Mouse (Mus musculus) layer of hippocampus, postnatal 36 days (tissue): ENCODE data around the gene Lsg1. TPM values are rescaled to one million over a fixed set of nuclear protein-coding genes. Genes with fewer than 3 reads are reported as not detected.

Source experiments
- DNase-seq, 2 experiments: peaks; one replicate each; pipeline ENCODE4 v3.0.0; 2022
- total RNA-seq, 2 experiments: library from RNA; stranded (reverse); gene quantifications; 2 replicates each; pipeline ENCODE4 v1.2.3; 2021

The Lsg1 gene
- total RNA-seq, 2 experiments from 2014 or later = 17.1 to 19.8 TPM

DNA sequence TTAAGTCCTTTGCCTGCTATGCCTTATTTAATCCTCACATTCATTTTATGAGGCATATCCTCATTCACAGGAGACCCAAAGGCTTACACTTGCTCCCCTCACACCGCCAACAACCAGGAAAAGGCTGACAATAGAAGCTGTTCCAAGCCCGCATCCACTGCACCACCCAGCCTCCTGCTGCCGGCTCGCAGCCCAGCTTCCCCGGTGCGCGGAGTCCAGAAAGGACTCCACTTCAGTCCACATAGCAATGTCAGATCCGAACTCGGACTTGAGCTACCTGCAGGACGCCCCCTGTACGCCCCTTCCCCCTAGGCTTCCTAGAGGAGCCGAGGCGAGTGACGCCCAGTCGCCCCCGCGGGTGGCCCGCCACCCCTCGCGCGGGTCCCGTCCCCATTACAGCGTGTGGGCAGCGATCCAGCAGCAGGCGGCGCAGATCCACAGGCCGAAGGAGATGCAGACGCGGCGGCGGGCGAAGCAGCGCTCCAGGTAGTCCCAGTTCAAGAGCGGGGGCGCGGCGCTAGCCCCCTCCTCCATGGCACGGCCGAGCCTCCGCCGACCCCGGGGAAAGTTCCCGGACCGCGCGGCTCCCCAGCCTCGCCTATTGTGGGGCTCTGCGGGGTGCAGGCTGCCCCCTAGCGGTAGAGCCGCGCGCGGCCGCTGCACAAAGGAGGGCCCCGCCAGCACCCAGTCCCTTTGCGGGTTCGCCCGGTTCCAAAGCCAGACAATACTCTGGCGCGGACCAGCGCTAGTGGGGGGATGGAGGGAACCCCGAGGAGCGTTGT is 37.2 kb downstream of the Lsg1 start:
- DNase-seq = peak; percentile 78 to 84

DNA sequence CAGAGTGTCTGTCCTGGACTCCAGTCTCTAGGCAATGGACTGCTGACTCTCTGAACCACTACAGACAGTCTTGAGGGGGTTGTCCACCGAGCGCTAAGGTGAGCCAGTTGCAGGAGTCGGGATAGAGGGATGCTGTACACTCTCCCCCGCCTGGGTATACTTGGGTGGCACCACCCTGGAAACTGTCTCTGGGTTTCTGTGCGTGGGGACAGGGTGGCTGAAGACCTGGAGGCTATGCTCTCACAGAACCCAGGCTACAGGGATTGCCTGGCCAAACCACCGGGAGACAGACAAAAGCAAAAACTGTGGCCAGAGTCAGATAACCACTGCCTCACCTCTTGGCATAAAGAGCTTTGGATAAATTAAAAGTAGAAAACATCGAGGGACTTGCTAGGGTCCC is 37.9 kb downstream of the Lsg1 start:
- DNase-seq = no peak

DNA sequence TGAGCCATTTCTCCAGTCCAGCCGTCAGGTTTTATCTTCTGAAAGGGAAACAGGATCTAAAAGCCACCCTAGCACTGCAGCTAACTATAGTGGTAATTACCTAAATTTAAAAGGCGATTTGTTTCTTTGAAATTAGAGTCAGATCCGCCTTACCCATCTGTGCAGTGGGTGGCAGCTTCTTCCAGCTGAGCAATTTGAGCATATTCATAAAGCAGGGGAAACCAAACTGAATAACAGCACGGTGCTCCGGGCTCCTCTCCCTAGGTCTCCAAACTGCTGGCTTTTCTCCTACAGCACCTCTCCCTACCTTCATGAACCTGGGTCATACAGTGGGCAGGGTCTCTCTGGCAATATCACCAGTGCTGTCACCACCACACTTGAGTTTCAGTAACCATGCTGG is 39.1 kb downstream of the Lsg1 start:
- DNase-seq = no peak

DNA sequence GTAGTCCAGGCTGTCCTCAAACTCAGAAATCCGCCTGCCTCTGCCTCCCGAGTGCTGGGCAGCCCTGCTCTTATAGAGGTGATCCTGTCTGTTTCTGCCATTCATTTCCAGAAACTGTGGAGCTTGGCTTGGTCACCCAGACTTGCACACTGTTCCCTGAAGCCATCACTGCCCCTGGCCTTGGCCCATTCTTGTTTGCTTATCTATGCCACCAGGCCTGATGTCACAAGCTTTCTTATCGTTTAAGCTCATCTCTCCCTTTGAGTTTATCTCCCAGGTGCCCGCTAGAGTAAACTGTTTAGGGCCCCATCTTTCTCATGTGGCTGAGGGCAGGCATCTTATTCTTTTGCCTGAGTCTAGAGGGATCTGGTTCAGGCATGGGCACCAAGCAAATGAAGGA is 42.7 kb downstream of the Lsg1 start:
- DNase-seq = no peak

DNA sequence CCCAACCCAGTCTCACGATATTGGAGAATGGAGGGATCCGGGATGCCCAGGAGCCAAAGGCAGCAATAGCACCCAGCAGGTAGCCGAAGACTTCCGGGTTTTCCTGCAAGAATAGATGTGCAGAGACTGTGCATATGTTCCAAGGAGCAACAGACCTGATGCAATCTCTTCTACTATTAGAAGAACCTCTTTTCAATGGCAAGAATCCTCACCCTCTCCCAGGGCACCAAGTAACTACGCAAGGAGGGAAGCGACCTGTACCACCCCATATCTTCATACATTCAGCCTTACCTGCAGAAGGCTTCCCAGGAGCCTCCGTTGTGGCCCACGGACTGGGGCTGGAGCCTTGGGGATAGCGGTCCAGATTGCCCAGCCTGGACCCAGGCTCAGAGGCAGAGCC is 44.0 kb downstream of the Lsg1 start:
- DNase-seq = no peak

DNA sequence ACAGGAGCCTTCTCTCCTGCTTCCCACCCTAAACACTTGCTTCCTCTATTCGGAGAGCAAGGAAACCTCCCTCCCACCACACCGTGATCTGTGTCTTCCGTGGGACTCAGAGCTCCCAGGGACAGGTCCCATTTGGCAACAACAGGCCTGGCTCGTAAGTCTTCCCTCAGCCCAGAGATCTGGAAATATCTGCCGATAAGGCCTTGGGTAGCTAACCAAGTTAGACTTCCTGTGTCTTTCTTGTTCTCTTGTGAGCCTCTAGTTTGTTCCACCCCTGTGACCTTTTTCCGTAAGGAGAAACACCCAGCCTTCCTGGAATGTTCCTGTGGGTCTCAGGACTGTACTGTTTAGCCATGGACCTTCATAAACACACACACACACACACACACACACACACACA is 44.6 kb downstream of the Lsg1 start:
- no peak for DNase-seq

DNA sequence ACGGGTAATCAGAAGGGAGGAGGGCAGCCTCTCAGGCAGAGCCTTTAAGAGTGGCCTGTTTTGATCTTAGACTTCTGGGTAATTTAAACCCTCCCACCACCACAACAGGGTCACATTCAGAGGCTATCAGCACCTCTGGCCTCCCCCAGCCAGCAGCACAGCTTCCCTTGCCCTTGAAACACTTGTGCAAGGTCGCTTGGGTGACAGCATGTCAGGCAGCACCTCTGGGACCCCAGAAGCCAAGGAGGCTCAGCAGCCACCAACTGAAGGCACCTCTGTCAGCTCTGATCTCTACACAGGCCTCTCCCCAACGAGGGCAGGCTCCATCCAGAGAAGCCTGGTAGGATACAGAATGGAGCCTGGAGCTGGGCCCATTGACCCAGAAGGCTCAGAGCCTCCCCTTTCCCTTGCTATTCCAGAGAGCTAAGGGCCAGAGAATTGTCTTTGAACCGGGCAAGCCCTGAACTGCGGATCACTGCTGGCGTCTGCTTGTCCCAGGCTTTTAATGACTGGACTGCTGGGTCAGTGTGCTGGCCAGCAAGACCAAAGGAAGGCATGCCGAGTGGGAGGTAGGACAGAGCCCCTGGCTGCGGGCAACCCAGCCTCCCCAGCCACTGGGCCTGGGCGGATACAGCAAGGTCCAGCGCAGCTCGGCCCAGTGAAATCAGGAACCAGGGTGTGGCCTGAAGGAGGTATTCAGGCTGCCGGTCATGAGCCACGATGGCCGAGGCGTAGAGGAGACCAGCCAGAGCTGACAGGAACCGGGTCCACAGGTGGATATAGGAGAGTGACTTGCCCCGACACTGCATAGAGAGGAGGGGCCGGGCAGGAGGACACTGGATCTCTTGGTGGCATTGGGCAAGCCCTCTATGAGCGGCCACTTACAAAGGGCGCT is 47.0 kb downstream of the Lsg1 start:
- DNase-seq = no peak

DNA sequence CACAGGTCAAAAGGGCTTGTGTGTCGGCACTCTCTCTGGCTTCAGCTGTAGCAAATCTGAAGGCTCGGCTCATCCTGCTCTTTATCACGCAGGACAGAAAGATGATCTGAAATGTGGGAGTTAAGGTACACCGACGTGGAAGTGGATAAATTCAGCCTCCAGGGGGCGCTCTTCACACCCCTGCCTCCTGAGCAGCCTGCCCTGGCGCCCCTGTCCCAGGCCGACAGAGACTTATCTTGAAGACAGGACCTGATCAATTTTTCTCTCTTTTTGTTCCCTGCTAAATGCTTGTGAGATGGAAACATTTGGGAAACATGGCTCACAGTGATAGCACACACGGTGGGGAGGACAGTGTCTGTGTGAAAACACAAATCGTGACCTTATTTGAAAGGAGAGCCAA is 48.0 kb downstream of the Lsg1 start:
- DNase-seq = no peak

DNA sequence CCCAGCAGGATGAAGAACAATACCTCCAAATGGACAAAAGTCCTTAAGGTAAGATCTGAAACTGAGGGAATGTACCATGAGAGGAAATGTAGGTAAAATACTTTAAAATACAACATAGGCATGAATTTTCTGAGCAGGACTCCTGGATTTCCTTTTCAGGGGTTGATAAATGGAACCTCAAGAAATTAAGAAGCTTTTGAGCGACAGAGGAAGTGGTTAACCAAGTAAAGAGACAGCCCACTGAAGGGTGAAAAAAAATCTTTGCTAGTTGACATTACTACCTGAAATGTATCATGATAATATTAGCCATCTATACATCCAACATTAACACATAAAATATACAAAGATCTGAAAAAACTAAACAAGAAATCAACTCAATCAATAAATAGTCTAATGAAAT is 52.3 kb downstream of the Lsg1 start:
- no peak for DNase-seq

DNA sequence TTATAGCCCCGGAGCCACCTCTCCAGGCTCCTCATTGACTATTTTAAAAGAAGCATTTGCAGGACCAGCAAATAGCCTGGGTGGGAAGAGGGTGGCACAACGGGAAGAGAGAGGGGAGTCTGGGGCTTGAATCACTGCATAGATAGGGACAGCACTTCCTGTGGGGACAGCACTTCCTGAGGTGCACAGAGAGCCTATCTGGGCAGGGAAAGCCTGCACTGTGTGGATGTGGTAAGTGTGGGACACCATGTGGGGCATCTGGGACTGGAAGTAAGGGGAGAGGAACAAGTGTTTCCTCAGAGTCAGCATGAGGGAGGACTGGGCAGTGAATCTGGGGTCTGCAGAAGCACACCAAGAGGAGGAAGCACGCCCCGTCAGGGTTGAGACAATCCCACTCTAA is 53.8 kb downstream of the Lsg1 start:
- DNase-seq = no peak

DNA sequence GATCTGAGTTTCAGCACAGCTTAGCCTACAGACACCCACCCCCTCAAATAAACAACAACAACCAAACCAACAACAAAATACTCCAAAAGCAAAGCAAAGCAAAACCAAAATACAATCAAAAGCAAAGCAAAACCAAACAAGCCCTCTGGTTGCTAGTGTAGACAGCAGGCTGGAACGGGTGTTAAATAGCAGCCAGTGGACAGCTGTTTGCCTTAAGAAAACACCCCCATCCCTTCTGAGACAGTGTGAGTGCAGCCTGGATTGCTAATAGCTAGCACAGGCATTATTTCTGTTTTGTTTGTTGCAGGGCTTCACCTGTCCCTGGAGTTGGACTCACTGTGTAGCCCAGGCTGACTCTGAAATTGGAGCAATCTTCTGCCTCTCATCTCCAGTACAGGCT is 54.5 kb downstream of the Lsg1 start:
- DNase-seq = no peak

DNA sequence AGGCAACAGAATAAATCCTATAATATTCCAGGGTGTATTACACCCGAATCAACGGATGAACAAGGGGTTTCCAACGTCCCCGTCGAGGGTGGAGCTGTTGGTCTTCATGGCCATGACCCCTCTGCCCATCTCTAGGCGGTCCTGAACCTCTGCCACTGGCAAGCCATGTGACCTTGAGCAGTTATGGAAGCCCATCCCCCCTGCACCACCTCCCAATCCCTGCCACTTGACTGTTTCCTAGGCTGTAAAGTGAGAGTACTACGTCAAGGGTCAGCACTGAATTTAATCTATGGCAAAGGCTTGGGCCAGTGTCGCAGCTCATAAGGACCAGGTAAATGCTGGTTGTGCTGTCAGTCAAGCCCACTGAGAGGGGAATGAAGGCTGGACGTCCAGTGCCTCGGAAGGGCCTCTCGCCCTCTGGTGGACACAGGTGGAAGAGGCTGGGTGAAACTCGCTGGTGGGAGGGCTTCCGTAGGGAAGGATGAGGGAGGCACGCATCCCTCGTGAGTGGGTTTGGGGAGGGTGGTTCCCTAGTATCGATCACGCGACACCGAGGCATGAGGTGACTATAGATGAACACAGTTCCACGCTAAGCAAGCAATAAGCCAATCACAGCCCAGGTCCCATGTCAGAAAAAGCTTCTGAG is 55.5 kb downstream of the Lsg1 start:
- DNase-seq = no peak

DNA sequence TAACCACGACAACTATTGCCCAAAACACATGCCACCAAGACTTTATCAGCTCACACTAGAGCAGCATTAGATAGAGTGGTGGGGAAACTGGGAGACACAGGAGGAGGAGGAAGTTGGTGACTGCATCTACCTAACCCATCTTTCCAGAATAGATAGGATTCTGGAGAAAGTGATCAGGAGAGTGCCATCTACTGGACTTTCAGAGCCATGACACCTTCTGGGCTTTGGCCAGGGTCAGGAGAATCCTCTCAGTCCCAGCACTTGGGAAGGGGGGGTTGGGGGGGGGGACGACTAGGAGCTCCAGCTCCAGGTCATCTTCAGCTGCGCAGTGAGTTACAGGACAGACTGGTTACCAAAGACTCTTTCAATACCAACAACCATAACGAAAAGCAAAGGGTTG is 56.6 kb downstream of the Lsg1 start:
- DNase-seq = no peak

DNA sequence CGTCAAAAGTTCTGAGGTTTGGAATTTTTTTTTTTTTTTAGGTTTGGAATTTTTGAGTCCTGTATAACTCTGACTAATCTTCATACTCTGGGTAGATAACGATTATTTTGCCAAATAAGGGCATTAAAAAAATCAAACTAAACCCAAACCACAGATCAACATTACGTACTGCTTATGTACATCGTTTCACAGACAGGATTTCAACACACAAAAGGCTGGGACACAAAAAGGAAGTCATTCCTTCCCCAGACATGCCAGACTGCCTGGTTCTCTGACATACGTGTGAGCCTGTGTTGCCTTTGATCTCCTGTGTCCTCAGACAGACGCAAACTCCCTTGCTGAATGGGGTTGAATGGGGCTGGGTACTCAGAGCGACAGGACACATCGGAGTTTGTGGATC is 59.0 kb downstream of the Lsg1 start:
- no peak for DNase-seq

DNA sequence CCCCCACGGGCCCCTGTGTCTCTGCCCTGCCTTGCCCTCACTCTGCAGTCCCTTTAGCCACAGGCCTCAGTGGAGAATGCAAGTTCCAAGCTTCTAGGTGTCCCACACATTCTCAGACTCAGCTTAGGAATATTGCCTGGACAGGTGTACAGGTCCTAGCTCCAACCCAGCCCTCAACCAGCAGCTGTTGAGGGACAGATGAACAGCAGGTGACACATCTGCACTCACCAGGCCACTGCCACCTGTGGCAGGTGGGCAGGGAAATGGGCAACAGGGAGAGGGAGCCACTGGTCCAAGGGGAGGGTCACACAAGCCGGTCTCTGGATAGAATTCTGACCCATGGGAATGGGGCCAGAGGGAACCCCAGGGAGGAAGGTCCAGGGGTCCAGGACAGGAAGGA is 59.5 kb downstream of the Lsg1 start:
- DNase-seq = no peak

DNA sequence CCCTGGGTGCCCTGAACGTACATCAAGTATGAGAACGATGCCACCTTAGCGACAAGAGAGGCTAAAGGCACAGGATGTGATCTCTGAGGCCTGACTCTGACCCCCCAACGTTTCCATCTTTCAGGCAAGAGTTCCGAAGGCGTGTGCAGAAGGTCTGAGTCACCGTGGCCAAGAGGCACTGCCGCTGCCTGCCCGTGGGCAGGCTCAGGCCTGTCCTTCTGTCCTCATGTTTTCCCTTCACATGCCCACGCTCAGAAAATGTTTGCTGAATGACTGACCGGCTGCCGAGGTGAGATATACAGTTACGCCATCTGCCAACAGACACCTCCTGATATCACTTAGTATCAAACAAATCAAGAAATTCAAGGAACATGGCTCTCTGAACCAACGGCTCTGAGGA is 61.6 kb downstream of the Lsg1 start:
- DNase-seq = no peak

DNA sequence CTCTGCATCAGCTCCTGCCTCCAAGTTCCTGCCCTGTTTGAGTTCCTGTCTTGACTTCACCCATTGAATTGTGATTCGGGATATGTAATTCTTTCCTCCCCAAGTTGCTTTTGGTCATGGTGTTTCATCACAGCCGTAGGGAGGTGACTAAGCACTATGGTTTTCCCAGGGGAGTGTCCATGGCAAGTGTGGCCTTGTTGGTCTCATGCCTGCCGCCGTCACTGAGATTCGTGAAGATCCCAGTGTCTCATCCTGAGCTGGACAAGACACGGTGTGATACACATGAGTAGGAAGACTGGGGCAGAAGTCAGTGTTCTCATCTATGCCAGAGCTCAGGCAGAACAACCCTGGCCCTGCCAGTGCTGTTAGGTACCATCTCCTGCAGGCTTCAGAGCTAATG is 62.9 kb downstream of the Lsg1 start:
- DNase-seq = no peak

DNA sequence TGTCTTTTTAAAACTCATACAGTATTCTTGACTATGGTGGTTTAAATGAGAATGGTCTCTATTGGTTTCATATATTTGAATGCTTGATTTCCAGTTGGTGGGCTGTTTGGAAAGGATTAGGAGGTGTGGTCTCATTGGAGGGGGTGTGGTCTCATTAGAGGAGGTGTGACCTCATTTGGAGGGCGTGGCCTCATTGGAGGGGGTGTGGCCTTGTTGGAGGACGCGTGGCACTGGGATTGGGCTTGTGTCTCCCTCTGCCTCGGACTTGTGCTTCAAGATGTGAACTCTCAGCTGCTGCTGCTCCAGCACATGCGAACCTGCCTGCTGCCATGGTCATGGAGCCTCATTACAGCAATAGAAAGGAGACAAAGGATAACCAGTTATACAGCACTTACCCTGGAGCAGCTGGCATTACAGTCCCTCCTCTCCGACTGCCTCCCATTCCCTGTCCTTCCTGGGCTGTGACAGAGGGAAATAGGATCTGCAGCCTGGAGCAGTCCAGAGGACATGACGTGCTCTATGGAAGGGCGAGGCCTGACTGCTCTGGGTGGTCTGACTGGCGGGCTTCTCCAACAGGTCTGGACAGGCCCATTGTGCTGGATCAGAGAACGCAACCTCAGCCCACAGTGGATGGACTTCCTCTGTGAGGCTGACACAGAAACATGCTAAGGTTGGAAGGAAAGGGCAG is 65.0 kb downstream of the Lsg1 start:
- no peak for DNase-seq

DNA sequence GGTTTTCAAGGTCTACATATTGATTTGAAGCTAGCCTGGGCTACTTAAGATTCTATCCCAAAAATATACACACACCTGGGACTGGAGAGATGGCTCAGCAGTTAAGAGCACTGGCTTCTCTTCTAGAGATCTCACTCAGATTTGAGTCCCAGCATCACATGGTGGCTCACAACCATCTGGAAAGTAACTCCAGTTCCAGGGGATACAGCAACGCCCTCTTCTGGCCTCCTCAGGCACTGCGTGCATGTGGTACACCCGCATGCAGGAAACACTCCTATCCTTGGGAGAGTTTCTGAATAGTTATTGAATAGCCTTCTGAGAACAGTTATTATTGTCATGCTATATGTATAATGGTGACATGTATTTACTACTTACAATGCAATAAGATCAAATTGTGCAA is 66.2 kb downstream of the Lsg1 start:
- DNase-seq = no peak

DNA sequence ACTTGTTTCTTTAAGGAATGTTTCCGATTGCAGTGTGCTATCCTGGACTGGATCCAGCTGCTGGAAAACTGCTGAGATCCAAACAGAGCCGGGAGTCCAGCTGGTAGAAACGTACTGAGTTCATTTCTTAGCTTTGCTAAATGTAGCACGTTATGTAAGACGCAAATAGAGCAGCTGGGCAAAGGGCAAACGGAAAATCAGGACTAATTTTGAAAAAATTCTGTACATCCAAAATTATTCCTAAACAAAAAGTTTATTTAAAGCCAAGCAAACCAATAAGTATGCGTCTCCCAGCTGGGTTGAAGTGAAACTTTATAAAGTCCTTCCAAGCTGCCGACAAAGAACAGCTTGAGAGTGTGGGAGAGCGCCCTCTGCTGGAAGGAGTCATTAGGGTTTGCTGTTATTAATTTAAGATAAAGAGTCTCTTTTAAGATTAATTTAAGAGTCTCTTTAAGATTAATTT is 67.0 kb downstream of the Lsg1 start:
- DNase-seq = peak; percentile 57 to 60

DNA sequence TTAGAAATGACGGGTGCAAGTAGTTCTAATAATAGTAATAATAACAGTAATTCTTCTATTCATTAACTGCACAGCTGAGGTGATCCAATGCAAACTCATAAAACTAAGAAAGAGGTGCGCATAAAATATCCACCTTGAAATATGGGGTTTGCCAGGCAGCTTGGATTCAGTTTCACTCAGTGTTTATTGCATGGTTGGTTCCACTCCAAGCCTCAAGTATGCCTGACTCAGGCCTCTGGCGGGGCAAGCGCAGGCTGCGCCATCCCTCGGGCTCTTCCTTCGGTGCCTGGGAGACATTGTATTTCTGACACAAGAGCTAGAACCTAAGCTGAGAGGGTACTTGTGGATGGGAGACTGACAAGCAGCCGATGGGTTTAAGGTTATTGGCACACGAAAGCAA is 68.8 kb downstream of the Lsg1 start:
- no peak for DNase-seq

DNA sequence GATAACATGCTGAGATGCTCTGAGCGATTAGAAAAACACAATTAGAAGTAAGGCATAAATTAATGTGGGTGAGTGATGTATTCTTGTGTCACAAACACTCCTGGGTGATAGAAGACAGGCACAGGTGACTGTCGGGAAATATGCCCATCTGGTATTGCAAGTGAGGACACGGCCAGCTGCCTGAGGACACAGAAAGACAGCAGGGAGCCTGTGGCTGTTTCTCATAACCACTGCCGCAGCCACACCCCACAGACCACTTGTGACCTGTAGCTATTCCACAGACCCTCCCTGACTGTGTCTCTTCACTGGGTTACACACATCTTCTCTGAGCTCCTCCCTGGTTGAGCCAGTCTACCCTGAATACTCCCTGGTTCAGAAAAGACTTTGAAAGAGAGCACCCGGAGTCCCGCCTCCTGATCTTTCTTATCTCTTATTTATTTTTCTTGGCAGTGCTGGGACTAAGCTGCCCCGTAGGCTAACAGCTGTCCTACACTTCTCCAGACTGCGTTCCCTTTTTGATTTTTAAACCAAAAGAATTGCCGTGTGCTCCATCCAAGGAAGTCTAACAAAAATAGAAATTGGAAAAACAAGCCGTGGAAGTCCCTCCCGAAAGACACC is 69.6 kb downstream of the Lsg1 start:
- no peak for DNase-seq
